Mouse (Mus musculus) cerebellum, adult 9-11 months (tissue): Measurements from ENCODE around the gene Prodh2.
A peak's percentile ranks its signal among the peaks of the same experiment; 100 is the strongest.
"Not testable (repeated sequence)": the region's sequence is repeated elsewhere in the genome, so short reads cannot be mapped to it uniquely, and the experiment has no call there.

Experiments
- DNase-seq: peaks from one replicate; pipeline ENCODE4 v3.0.0; 2022

Prodh2 gene

GRCm38 (mm10) chr7:30493401-30493931, at the start of gene Prodh2:
TSS of gene Prodh2 (plus strand) at chr7:30493622.
- DNase-seq: no peak

- no peak for DNase-seq
Observed at GRCm38 (mm10) chr7:30443696-30444095, 49.7 kb upstream of the Prodh2 start.

GRCm38 (mm10) chr7:30444154-30444970, 49.1 kb upstream of the Prodh2 start:
- peak; percentile 68 for DNase-seq

- DNase-seq: peak; percentile 83
Observed at GRCm38 (mm10) chr7:30444971-30445751, 48.3 kb upstream of the Prodh2 start, which contains the start of gene Aplp1. TSS of gene Aplp1 (minus strand) at chr7:30445535.

GRCm38 (mm10) chr7:30450241-30450640, 43.2 kb upstream of the Prodh2 start:
- DNase-seq: no peak

GRCm38 (mm10) chr7:30453327-30453726, 40.1 kb upstream of the Prodh2 start:
- DNase-seq: no peak

GRCm38 (mm10) chr7:30453766-30454165, 39.7 kb upstream of the Prodh2 start:
- no peak for DNase-seq

- no peak for DNase-seq
Observed at GRCm38 (mm10) chr7:30454259-30454658, 39.2 kb upstream of the Prodh2 start.

- no peak for DNase-seq
Observed at GRCm38 (mm10) chr7:30456487-30456886, 36.9 kb upstream of the Prodh2 start.

- DNase-seq: no peak
Observed at GRCm38 (mm10) chr7:30456911-30457628, 36.4 kb upstream of the Prodh2 start.

- DNase-seq: no peak
Observed at GRCm38 (mm10) chr7:30457629-30458330, 35.6 kb upstream of the Prodh2 start, which contains the start of the genes Kirrel2 and Nphs1. TSS of gene Kirrel2 (minus strand) at chr7:30457690. TSS of gene Nphs1 (plus strand) at chr7:30458315.

- no peak for DNase-seq
Observed at GRCm38 (mm10) chr7:30459484-30459883, 33.9 kb upstream of the Prodh2 start.

- no peak for DNase-seq
Observed at GRCm38 (mm10) chr7:30463568-30463967, 29.9 kb upstream of the Prodh2 start.

- no peak for DNase-seq
Observed at GRCm38 (mm10) chr7:30463996-30464395, 29.4 kb upstream of the Prodh2 start.

- DNase-seq: no peak
Observed at GRCm38 (mm10) chr7:30464816-30465300, 28.6 kb upstream of the Prodh2 start.

- DNase-seq: no peak
Observed at GRCm38 (mm10) chr7:30472411-30472810, 21.0 kb upstream of the Prodh2 start.

- DNase-seq: no peak
Observed at GRCm38 (mm10) chr7:30474999-30475398, 18.4 kb upstream of the Prodh2 start.

- not testable (repeated sequence) for DNase-seq
Observed at GRCm38 (mm10) chr7:30476136-30476535, 17.3 kb upstream of the Prodh2 start.

- peak; percentile 45 for DNase-seq
Observed at GRCm38 (mm10) chr7:30477415-30478381, 15.7 kb upstream of the Prodh2 start.

- DNase-seq: no peak
Observed at GRCm38 (mm10) chr7:30484250-30484649, 9.2 kb upstream of the Prodh2 start.
